Mouse (Mus musculus) testis, adult 2 months (tissue): Measurements from ENCODE around the gene Btf3.

ENCODE experiments used
- CTCF ChIP-seq: fragments of 200-500 bp; IDR thresholded peaks from 2 replicates; pipeline ENCODE4 v1.5.1; 2012; ENCODE audit warnings: low read depth, mild to moderate bottlenecking, inconsistent platforms, low read length, moderate library complexity; ENCODE audit not compliant: control insufficient read depth, insufficient read depth, insufficient replicate concordance
- POLR2A ChIP-seq: fragments of 200-500 bp; IDR thresholded peaks from 2 replicates; pipeline ENCODE4 v1.6.1; 2012; ENCODE audit warnings: low read depth, mild to moderate bottlenecking, inconsistent platforms, low read length, moderate library complexity; ENCODE audit not compliant: control insufficient read depth

DNA sequence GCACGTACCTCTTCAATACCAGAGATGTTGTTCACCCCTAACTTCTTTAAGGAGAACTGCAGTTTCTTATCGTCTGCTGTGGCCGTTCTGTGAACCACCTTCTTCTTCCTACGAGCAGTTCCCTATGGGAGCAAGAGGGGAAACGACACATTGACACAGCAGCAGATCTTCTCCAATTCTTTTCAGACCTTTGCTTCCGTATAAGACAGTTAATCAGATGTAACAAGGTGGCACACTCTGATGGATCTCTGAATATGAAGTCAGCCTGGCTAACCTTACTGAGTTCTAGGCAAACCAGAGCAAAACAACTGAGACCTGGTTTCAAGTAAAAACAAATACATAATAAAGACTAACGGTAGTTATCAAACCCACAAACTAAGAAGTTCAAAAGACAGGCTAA, 3.2 kb downstream of the Btf3 start:
- no peak for TF ChIP-seq CTCF
- no peak for TF ChIP-seq POLR2A
